Mouse (Mus musculus) embryonic facial prominence, embryonic 10.5 days (tissue): ENCODE measurements around the gene Mymx. TPM values are rescaled to one million over a fixed set of nuclear protein-coding genes. Genes with fewer than 3 reads are reported as not detected.

Source experiments
- DNase-seq: peaks from one replicate; pipeline ENCODE4 v3.0.0-alpha.2; 2017; ENCODE audit warnings: low spot score
- H3K27ac ChIP-seq: fragments of 300-500 bp; sonication (generic); replicated peaks from 2 replicates; pipeline ENCODE4 v1.5.1; 2016; ENCODE audit warnings: mild to moderate bottlenecking
- H3K27me3 ChIP-seq: fragments of 300-500 bp; sonication (generic); replicated peaks from 2 replicates; pipeline ENCODE4 v1.6.1; 2016; ENCODE audit warnings: low read depth, mild to moderate bottlenecking; ENCODE audit not compliant: poor library complexity, severe bottlenecking
- H3K36me3 ChIP-seq: fragments of 300-500 bp; sonication (generic); replicated peaks from 2 replicates; pipeline ENCODE4 v1.6.1; 2016; ENCODE audit warnings: mild to moderate bottlenecking, moderate library complexity
- H3K4me1 ChIP-seq: fragments of 300-500 bp; sonication (generic); 2 replicates; pipeline ENCODE4 v1.6.1; 2016
- H3K4me3 ChIP-seq: fragments of 300-500 bp; sonication (generic); 2 replicates; pipeline ENCODE4 v1.5.1; 2016; ENCODE audit warnings: mild to moderate bottlenecking, moderate library complexity
- H3K9me3 ChIP-seq: fragments of 300-500 bp; sonication (generic); 2 replicates; pipeline ENCODE4 v1.6.1; 2016; ENCODE audit warnings: mild to moderate bottlenecking
- WGBS: fragments of 180-500 bp; shearing (Covaris S2); methylation state at CpG from one replicate; pipeline ENCODE4 v1.1.7; 2016; 5-methylcytosine and 5-hydroxymethylcytosine counted together
- polyA plus RNA-seq: library from polyadenylated mRNA; unstranded; fragments of >200 nt; fragmentation: Nextera tagmentation; extraction: Ambion mirVana; gene quantifications from 2 replicates; pipeline ENCODE4 v1.2.1, GENCODE M21; 2016

Mymx gene
- polyA plus RNA-seq, 1 experiment from 2014 or later, result 0.39 TPM

- H3K4me3 ChIP-seq, result peak overlapping the region; percentile 68
- peak overlapping the region; percentile 79 for H3K27ac ChIP-seq
- H3K36me3 ChIP-seq, result peaks cover 10% of the 10 kb centered on the region
- peaks cover 92% of the 10 kb centered on the region for H3K4me1 ChIP-seq
- H3K27me3 ChIP-seq, result peaks cover 73% of the 10 kb centered on the region
- no peaks in the 10 kb centered on the region for H3K9me3 ChIP-seq
- 39% methylated on average over 8 of the region's 8 CpGs for WGBS
- no peak for DNase-seq
Measured at GRCm38 (mm10) chr17:45594195-45594594, 7.7 kb downstream of the Mymx start.

- DNase-seq, result no peak
- H3K27ac ChIP-seq, result peak overlapping the region; percentile 53; the same call in 1 of the 2 replicates
- peak overlapping the region; percentile 68 for H3K4me3 ChIP-seq
- peaks cover 66% of the 10 kb centered on the region for H3K27me3 ChIP-seq
- 11% methylated on average over 8 of the region's 8 CpGs for WGBS
- peaks cover 86% of the 10 kb centered on the region for H3K4me1 ChIP-seq
- no peaks in the 10 kb centered on the region for H3K9me3 ChIP-seq
- H3K36me3 ChIP-seq, result peaks cover 17% of the 10 kb centered on the region
Measured at GRCm38 (mm10) chr17:45593479-45593878, 8.4 kb downstream of the Mymx start.

GRCm38 (mm10) chr17:45592606-45593431 lies 9.1 kb downstream of the Mymx start:
- 42% methylated on average over 8 of the region's 8 CpGs for WGBS
- H3K4me1 ChIP-seq, result peaks cover 79% of the 10 kb centered on the region

GRCm38 (mm10) chr17:45591701-45592605 lies 9.9 kb downstream of the Mymx start:
- DNase-seq, result no peak
- H3K4me3 ChIP-seq, result peak overlapping the region; percentile 68
- WGBS, result 44% methylated on average over 16 of the region's 16 CpGs
- H3K27ac ChIP-seq, result peak overlapping the region; percentile 53
- peaks cover 51% of the 10 kb centered on the region for H3K27me3 ChIP-seq
- H3K4me1 ChIP-seq, result peaks cover 71% of the 10 kb centered on the region
- H3K36me3 ChIP-seq, result peaks cover 29% of the 10 kb centered on the region
- no peaks in the 10 kb centered on the region; the same call in 1 of the 2 replicates for H3K9me3 ChIP-seq

More at GRCm38 (mm10) chr17:45592606-45593431, 9.1 kb downstream of the Mymx start:
- Histone ChIP-seq H3K27me3 (peaks cover 59% of the 10 kb centered on the region), H3K36me3 (peaks cover 23% of the 10 kb centered on the region), H3K9me3 (no peaks in the 10 kb centered on the region), H3K4me3 (peak overlapping the region; percentile 68), H3K27ac (peak overlapping the region; percentile 53)
- DNase-seq, result no peak

- peaks cover 66% of the 10 kb centered on the region for H3K4me1 ChIP-seq
- H3K27me3 ChIP-seq, result peaks cover 36% of the 10 kb centered on the region
- WGBS, result 63% methylated on average over 6 of the region's 6 CpGs
- H3K36me3 ChIP-seq, result peaks cover 38% of the 10 kb centered on the region
- peaks cover 4% of the 10 kb centered on the region; the same call in 1 of the 2 replicates for H3K9me3 ChIP-seq
- peak overlapping the region; percentile 40; the same call in 1 of the 2 replicates for H3K27ac ChIP-seq
- no peak for DNase-seq
- no peak overlapping the region for H3K4me3 ChIP-seq
Measured at GRCm38 (mm10) chr17:45590410-45590809, 11.5 kb downstream of the Mymx start.

- Histone ChIP-seq H3K4me3 (no peak overlapping the region), H3K4me1 (peaks cover 66% of the 10 kb centered on the region), H3K36me3 (peaks cover 38% of the 10 kb centered on the region), H3K9me3 (peaks cover 4% of the 10 kb centered on the region; the same call in 1 of the 2 replicates), H3K27ac (0 out of 2 replicates have a peak overlapping the region, but pooled peaks have one; percentile 40), H3K27me3 (peaks cover 30% of the 10 kb centered on the region)
- DNase-seq, result no peak
- WGBS, result 94% methylated on average over 8 of the region's 8 CpGs
Measured at GRCm38 (mm10) chr17:45589844-45590243, 12.1 kb downstream of the Mymx start.

- no peak for DNase-seq
- no peak overlapping the region for H3K27ac ChIP-seq
- H3K27me3 ChIP-seq, result peaks cover 24% of the 10 kb centered on the region
- H3K36me3 ChIP-seq, result peaks cover 38% of the 10 kb centered on the region
- WGBS, result 96% methylated on average over 7 of the region's 7 CpGs
- no peak overlapping the region for H3K4me3 ChIP-seq
- peaks cover 4% of the 10 kb centered on the region; the same call in 1 of the 2 replicates for H3K9me3 ChIP-seq
- peaks cover 66% of the 10 kb centered on the region for H3K4me1 ChIP-seq
Measured at GRCm38 (mm10) chr17:45589236-45589635, 12.7 kb downstream of the Mymx start.

- peaks cover 38% of the 10 kb centered on the region for H3K36me3 ChIP-seq
- H3K4me3 ChIP-seq, result no peak overlapping the region
- DNase-seq, result no peak
- no peak overlapping the region for H3K27ac ChIP-seq
- peaks cover 4% of the 10 kb centered on the region; the same call in 1 of the 2 replicates for H3K9me3 ChIP-seq
- H3K27me3 ChIP-seq, result peaks cover 15% of the 10 kb centered on the region
- H3K4me1 ChIP-seq, result peaks cover 62% of the 10 kb centered on the region
- 92% methylated on average over 7 of the region's 7 CpGs for WGBS
Measured at GRCm38 (mm10) chr17:45588370-45588769, 13.5 kb downstream of the Mymx start.

- WGBS, result 96% methylated on average over 3 of the region's 3 CpGs
- H3K36me3 ChIP-seq, result peaks cover 38% of the 10 kb centered on the region
- peaks cover 46% of the 10 kb centered on the region for H3K4me1 ChIP-seq
- no peaks in the 10 kb centered on the region for H3K27me3 ChIP-seq
- DNase-seq, result peak; percentile 50
- no peak overlapping the region for H3K4me3 ChIP-seq
- peaks cover 4% of the 10 kb centered on the region; the same call in 1 of the 2 replicates for H3K9me3 ChIP-seq
- H3K27ac ChIP-seq, result peak overlapping the region; percentile 87; the same call in 1 of the 2 replicates
Measured at GRCm38 (mm10) chr17:45586449-45586837, 15.5 kb downstream of the Mymx start.

GRCm38 (mm10) chr17:45585725-45586448 lies 16.0 kb downstream of the Mymx start:
- Histone ChIP-seq H3K4me1 (peaks cover 46% of the 10 kb centered on the region), H3K9me3 (peaks cover 4% of the 10 kb centered on the region; the same call in 1 of the 2 replicates), H3K27ac (peak overlapping the region; percentile 87), H3K27me3 (no peaks in the 10 kb centered on the region), H3K36me3 (peaks cover 38% of the 10 kb centered on the region), H3K4me3 (0 out of 2 replicates have a peak overlapping the region, but pooled peaks have one; percentile 29)
- WGBS, result 55% methylated on average over 23 of the region's 23 CpGs
- no peak for DNase-seq

GRCm38 (mm10) chr17:45584939-45585678 lies 16.8 kb downstream of the Mymx start:
- H3K9me3 ChIP-seq, result peaks cover 4% of the 10 kb centered on the region; the same call in 1 of the 2 replicates
- H3K27me3 ChIP-seq, result no peaks in the 10 kb centered on the region
- peaks cover 42% of the 10 kb centered on the region for H3K4me1 ChIP-seq
- DNase-seq, result peak; percentile 90
- H3K27ac ChIP-seq, result peak overlapping the region; percentile 87
- H3K4me3 ChIP-seq, result peak overlapping the region; percentile 37
- peaks cover 37% of the 10 kb centered on the region for H3K36me3 ChIP-seq
- WGBS, result 8% methylated on average over 14 of the region's 14 CpGs
